Mouse (Mus musculus): ENCODE results near the gene Natd1. TPM values are rescaled to one million over a fixed set of nuclear protein-coding genes. Genes with fewer than 3 reads are reported as not detected.

Natd1 gene
- polyA plus RNA-seq (2012; rRNA removed; ENCODE audit: low replicate concordance): 48.7 and 62.6 TPM in 2 replicates

DNA sequence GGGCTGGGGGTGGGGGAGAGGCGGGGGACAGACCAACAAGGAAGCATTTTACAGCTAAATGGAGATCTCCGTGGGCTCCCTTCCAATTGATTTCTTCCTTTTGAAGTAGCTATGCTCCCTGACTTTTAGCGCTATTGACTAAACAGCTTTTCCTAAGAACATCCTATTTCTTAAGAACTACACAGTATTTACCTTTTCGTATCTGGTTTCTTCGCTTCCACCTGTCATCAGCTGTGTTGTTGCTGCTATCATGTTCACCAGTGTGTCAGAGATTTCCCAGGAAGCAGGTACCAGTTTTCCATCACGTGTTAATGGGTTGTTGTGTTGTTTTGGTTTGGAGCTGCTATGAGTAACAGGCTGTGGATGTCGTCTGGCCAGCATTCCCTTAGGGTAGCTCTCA, at the start of gene Natd1:
Gene Natd1 (minus strand): TSS at position 260 of the 400 bp plus-strand sequence.

DNA sequence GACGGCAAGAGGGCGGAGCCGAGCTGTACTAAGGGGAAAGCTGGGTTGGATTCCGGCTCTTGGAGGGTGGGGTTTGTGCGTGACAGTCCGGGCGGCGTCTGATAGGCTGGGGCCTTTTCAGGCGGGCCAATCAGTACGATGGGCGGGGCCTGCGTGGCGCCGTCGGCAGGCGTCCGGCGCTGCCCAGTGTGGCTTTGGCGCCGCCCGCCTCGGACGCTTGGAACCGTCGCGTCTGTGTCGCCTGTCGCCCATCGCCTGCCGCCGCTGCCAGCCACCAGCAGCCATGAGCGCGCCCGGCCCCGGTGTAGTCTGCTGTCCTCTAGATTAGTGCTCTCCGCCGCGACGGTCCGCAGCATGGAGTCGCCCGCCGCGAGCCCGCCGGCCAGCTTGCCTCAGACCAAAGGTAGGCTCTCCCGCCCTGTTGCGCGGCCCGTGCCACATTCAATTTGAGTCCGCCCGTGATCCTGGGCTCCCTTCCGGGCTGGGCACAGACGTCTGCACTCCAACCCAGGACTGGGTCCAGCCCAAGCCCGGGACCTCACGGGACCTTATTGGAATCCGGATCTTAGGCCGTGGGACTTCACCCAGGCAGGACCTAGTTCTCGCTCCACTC, 17.4 kb upstream of the Natd1 start, which contains the start of gene Map2k3:
Gene Map2k3 (plus strand): TSS at position 165 of the 613 bp plus-strand sequence.

DNA sequence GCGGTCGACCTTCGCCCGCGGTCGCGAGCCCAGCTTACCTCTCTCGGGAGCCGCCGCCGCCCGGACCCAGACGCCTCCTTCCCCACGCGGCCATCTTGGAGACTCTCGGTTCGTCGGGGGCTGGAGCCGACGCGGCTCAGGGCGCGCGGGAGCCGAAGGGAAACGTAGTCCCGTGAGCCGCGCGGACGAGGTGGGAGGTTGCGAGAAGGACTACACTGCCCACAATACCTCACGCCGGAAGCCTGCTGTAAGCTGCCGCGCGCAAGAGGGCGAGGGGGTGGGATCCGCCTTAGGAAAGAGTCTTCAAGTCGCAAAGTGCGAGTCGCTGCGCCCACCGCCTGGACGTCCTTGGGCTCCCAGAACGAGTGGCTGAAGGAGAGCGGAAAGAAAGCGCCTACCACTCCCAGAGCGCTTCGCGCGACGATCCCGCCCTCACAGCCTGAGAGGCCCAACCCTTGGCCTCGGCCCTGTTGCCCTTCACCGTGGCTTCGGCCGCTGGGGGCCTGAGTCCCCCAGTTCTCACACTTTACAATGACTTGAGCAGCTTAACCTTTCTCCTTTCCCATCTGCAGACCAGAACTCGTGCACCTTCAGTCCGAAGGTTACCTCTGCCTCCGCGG, 35.8 kb downstream of the Natd1 start, which contains the start of gene Tmem11:
Gene Tmem11 (minus strand): TSS at position 598 of the 620 bp plus-strand sequence.

Other genes with a start within 250 kb of the Natd1 start
- 65.4 and 75.2 TPM in 2 replicates for gene Llgl1, start 215.0 kb downstream of the Natd1 start, polyA plus RNA-seq (2012; rRNA removed; ENCODE audit: low replicate concordance)
- 190 and 281 TPM in 2 replicates for gene Flii, start 187.5 kb downstream of the Natd1 start, polyA plus RNA-seq (2012; rRNA removed; ENCODE audit: low replicate concordance)
- gene Mief2, start 186.4 kb downstream of the Natd1 start, polyA plus RNA-seq (2012; rRNA removed; ENCODE audit: low replicate concordance): 27.3 and 38.2 TPM in 2 replicates
- gene Top3a, start 137.4 kb downstream of the Natd1 start, polyA plus RNA-seq (2012; rRNA removed; ENCODE audit: low replicate concordance): 7.6 and 7.7 TPM in 2 replicates
- 11.6 and 19.0 TPM in 2 replicates for gene Smcr8, start 137.2 kb downstream of the Natd1 start, polyA plus RNA-seq (2012; rRNA removed; ENCODE audit: low replicate concordance)
- gene Shmt1, start 103.0 kb downstream of the Natd1 start, polyA plus RNA-seq (2012; rRNA removed; ENCODE audit: low replicate concordance): 11.6 and 18.9 TPM in 2 replicates
- 27.1 and 57.3 TPM in 2 replicates for gene Dhrs7b, start 84.1 kb downstream of the Natd1 start, polyA plus RNA-seq (2012; rRNA removed; ENCODE audit: low replicate concordance)
- gene Tmem11, start 35.5 kb downstream of the Natd1 start, polyA plus RNA-seq (2012; rRNA removed; ENCODE audit: low replicate concordance): 70.6 and 81.1 TPM in 2 replicates
- gene Map2k3, start 17.3 kb upstream of the Natd1 start, polyA plus RNA-seq (2012; rRNA removed; ENCODE audit: low replicate concordance): 27.7 and 69.8 TPM in 2 replicates
- gene Kcnj12, start 107.8 kb upstream of the Natd1 start, polyA plus RNA-seq (2012; rRNA removed; ENCODE audit: low replicate concordance): 0.37 and 11.9 TPM in 2 replicates
- 33.7 and 117 TPM in 2 replicates for gene Tnfrsf13b, start 212.0 kb upstream of the Natd1 start, polyA plus RNA-seq (2012; rRNA removed; ENCODE audit: low replicate concordance)

Measured in mammary gland, adult 2 months (tissue).